Mouse (Mus musculus) T-cell, adult 2 months (primary cell): ENCODE data around the gene Olfr460.
"Not testable (repeated sequence)": the region's sequence is repeated elsewhere in the genome, so short reads cannot be mapped to it uniquely, and the experiment has no call there.

Experiments used
- DNase-seq: peaks from one replicate; pipeline ENCODE4 v3.0.0; 2022; ENCODE audit warnings: low spot score

Olfr460 gene

GRCm38 (mm10) chr6:40569187-40569586 lies at the start of gene Olfr460:
TSS of gene Olfr460 (plus strand) at chr6:40569487.
- DNase-seq: no peak

GRCm38 (mm10) chr6:40544690-40545089 lies 24.6 kb upstream of the Olfr460 start:
- no peak for DNase-seq

- no peak for DNase-seq
Measured at GRCm38 (mm10) chr6:40554950-40555349, 14.3 kb upstream of the Olfr460 start, which contains the start of gene Olfr461. TSS of gene Olfr461 (minus strand) at chr6:40555050.

GRCm38 (mm10) chr6:40573618-40574017 lies 4.3 kb downstream of the Olfr460 start:
- DNase-seq: no peak

GRCm38 (mm10) chr6:40576305-40576704 lies 7.0 kb downstream of the Olfr460 start:
- DNase-seq: no peak

GRCm38 (mm10) chr6:40584336-40584735 lies 15.0 kb downstream of the Olfr460 start:
- no peak for DNase-seq

- DNase-seq: no peak
Measured at GRCm38 (mm10) chr6:40585645-40586044, 16.4 kb downstream of the Olfr460 start, which contains the start of gene Clec5a. TSS of gene Clec5a (minus strand) at chr6:40585821.

GRCm38 (mm10) chr6:40588346-40588745 lies 19.1 kb downstream of the Olfr460 start:
- DNase-seq: no peak

- DNase-seq: no peak
Measured at GRCm38 (mm10) chr6:40594804-40595550, 25.7 kb downstream of the Olfr460 start.

GRCm38 (mm10) chr6:40598546-40598945 lies 29.3 kb downstream of the Olfr460 start:
- not testable (repeated sequence) for DNase-seq

- no peak for DNase-seq
Measured at GRCm38 (mm10) chr6:40607431-40607830, 38.1 kb downstream of the Olfr460 start.

GRCm38 (mm10) chr6:40610244-40610643 lies 41.0 kb downstream of the Olfr460 start:
- DNase-seq: no peak

- DNase-seq: no peak
Measured at GRCm38 (mm10) chr6:40613260-40613852, 44.1 kb downstream of the Olfr460 start, which contains the start of gene Tas2r138. TSS of gene Tas2r138 (minus strand) at chr6:40613310.

GRCm38 (mm10) chr6:40617965-40618364 lies 48.7 kb downstream of the Olfr460 start:
- DNase-seq: no peak
